Mouse (Mus musculus) stomach, postnatal 0 days (tissue): ENCODE results near the gene Tbl2. TPM values are rescaled to one million over a fixed set of nuclear protein-coding genes. Genes with fewer than 3 reads are reported as not detected.
A peak's percentile ranks its signal among the peaks of the same experiment; 100 is the strongest.

ENCODE experiments used
- ATAC-seq: fragments of 200-750 bp; cut with Nextera tagmentation; 2 replicates; pipeline ENCODE4 v1.8.0; 2017; ENCODE audit not compliant: low FRiP score, low TSS enrichment
- DNase-seq: peaks from one replicate; pipeline ENCODE4 v3.0.0-alpha.2; 2016; ENCODE audit warnings: low spot score
- H3K27ac ChIP-seq: fragments of 300-500 bp; sonication (generic); replicated peaks from 2 replicates; pipeline ENCODE4 v1.5.1; 2014; ENCODE audit warnings: mild to moderate bottlenecking, control low read depth
- H3K27me3 ChIP-seq: fragments of 300-500 bp; sonication (generic); 2 replicates; pipeline ENCODE4 v1.6.1; 2014; ENCODE audit warnings: low read length; ENCODE audit not compliant: control insufficient read depth, insufficient read depth
- H3K36me3 ChIP-seq: fragments of 300-500 bp; sonication (generic); 2 replicates; pipeline ENCODE4 v1.6.1; 2014; ENCODE audit warnings: low read length, mixed read lengths; ENCODE audit not compliant: control insufficient read depth, insufficient read depth
- H3K4me1 ChIP-seq: fragments of 300-500 bp; sonication (generic); replicated peaks from 2 replicates; pipeline ENCODE4 v1.6.1; 2014; ENCODE audit warnings: antibody characterized with exemption; ENCODE audit not compliant: control insufficient read depth, insufficient read depth
- H3K4me2 ChIP-seq: fragments of 300-500 bp; sonication (generic); replicated peaks from 2 replicates; pipeline ENCODE4 v1.6.1; 2014; ENCODE audit warnings: low read depth, mild to moderate bottlenecking, control low read depth, moderate library complexity
- H3K4me3 ChIP-seq: fragments of 300-500 bp; sonication (generic); 2 replicates; pipeline ENCODE4 v1.5.1; 2014; ENCODE audit warnings: low read depth, low read length, control low read depth
- H3K9ac ChIP-seq: fragments of 300-500 bp; sonication (generic); 2 replicates; pipeline ENCODE4 v1.6.1; 2014; ENCODE audit warnings: mild to moderate bottlenecking, low read length, control low read depth, mixed read lengths
- H3K9me3 ChIP-seq: fragments of 300-500 bp; sonication (generic); 2 replicates; pipeline ENCODE4 v1.6.1; 2016; ENCODE audit warnings: low read length; ENCODE audit not compliant: control insufficient read depth
- CTCF ChIP-seq: IDR thresholded peaks from 2 replicates; pipeline ENCODE4 v1.5.1; 2016; ENCODE audit warnings: antibody characterized with exemption, low read depth, mild to moderate bottlenecking, moderate library complexity
- EP300 ChIP-seq: optimal IDR thresholded peaks from 2 replicates; pipeline ENCODE3; 2016; ENCODE audit warnings: antibody characterized with exemption
- WGBS: fragments of 180-500 bp; shearing (Covaris S2); extraction: QIAGEN DNeasy Blood & Tissue Kit; methylation state at CpG from one replicate; pipeline ENCODE4 v1.1.7; 2014; 5-methylcytosine and 5-hydroxymethylcytosine counted together
- polyA plus RNA-seq: library from polyadenylated mRNA; unstranded; fragments of >200 nt; fragmentation: Nextera tagmentation; extraction: Ambion mirVana; gene quantifications from 2 replicates; pipeline ENCODE4 v1.2.1, GENCODE M21; 2015

Tbl2 gene
- polyA plus RNA-seq, 1 experiment from 2014 or later, result 11.6 TPM

- no peak overlapping the region for H3K27ac ChIP-seq
- TF ChIP-seq EP300 (no peak), CTCF (peak; percentile 60)
- no peak overlapping the region for H3K4me2 ChIP-seq
- 59% methylated on average over 4 of the region's 4 CpGs for WGBS
- H3K4me3 ChIP-seq, result no peak overlapping the region
- H3K9me3 ChIP-seq, result no peaks in the 10 kb centered on the region
- H3K27me3 ChIP-seq, result no peaks in the 10 kb centered on the region
- H3K4me1 ChIP-seq, result 0 out of 2 replicates have a peak, but pooled peaks cover 2% of the 10 kb centered on the region
- DNase-seq (no peak), ATAC-seq (0 out of 2 replicates have a peak, but pooled peaks have one; percentile 40)
- no peak overlapping the region for H3K9ac ChIP-seq
- no peaks in the 10 kb centered on the region for H3K36me3 ChIP-seq
Measured at GRCm38 (mm10) chr5:135120753-135121152, 28.7 kb upstream of the Tbl2 start.

GRCm38 (mm10) chr5:135126121-135126520 lies 23.3 kb upstream of the Tbl2 start:
- no peak for DNase-seq
- WGBS, result 59% methylated on average over 6 of the region's 6 CpGs
- Histone ChIP-seq H3K27ac (no peak overlapping the region), H3K9me3 (no peaks in the 10 kb centered on the region), H3K4me3 (no peak overlapping the region), H3K9ac (no peak overlapping the region), H3K27me3 (no peaks in the 10 kb centered on the region), H3K36me3 (no peaks in the 10 kb centered on the region), H3K4me1 (no peaks in the 10 kb centered on the region), H3K4me2 (no peak overlapping the region)
- ATAC-seq, result no peak
- TF ChIP-seq EP300 (no peak), CTCF (no peak)

GRCm38 (mm10) chr5:135127669-135128068 lies 21.8 kb upstream of the Tbl2 start:
- no peak for ATAC-seq
- TF ChIP-seq EP300 (no peak), CTCF (no peak)

GRCm38 (mm10) chr5:135129747-135130146 lies 19.7 kb upstream of the Tbl2 start:
- 0 out of 2 replicates have a peak, but pooled peaks cover 2% of the 10 kb centered on the region for H3K4me1 ChIP-seq
- no peaks in the 10 kb centered on the region for H3K9me3 ChIP-seq
- TF ChIP-seq CTCF, result no peak
- no peak for TF ChIP-seq EP300
- no peak overlapping the region for H3K4me3 ChIP-seq
- H3K36me3 ChIP-seq, result no peaks in the 10 kb centered on the region
- H3K9ac ChIP-seq, result no peak overlapping the region
- 82% methylated on average over 4 of the region's 4 CpGs for WGBS
- no peak overlapping the region for H3K4me2 ChIP-seq
- no peak overlapping the region for H3K27ac ChIP-seq
- H3K27me3 ChIP-seq, result no peaks in the 10 kb centered on the region
- ATAC-seq (no peak), DNase-seq (no peak)

More at GRCm38 (mm10) chr5:135127669-135128068, 21.8 kb upstream of the Tbl2 start:
- Histone ChIP-seq H3K4me1 (no peaks in the 10 kb centered on the region), H3K9ac (no peak overlapping the region), H3K27me3 (no peaks in the 10 kb centered on the region), H3K4me2 (no peak overlapping the region), H3K9me3 (no peaks in the 10 kb centered on the region), H3K36me3 (no peaks in the 10 kb centered on the region), H3K27ac (no peak overlapping the region), H3K4me3 (no peak overlapping the region)
- DNase-seq, result no peak
- 69% methylated on average over 6 of the region's 6 CpGs for WGBS

GRCm38 (mm10) chr5:135133736-135134405 lies 15.6 kb upstream of the Tbl2 start:
- no peak for TF ChIP-seq CTCF
- TF ChIP-seq EP300, result no peak
- H3K27ac ChIP-seq, result no peak overlapping the region
- H3K4me2 ChIP-seq, result peak overlapping the region; percentile 50
- peak; percentile 58; the same call in 1 of the 2 replicates for ATAC-seq
- peak; percentile 69 for DNase-seq
- no peak overlapping the region for H3K9ac ChIP-seq
- 4% methylated on average over 26 of the region's 26 CpGs for WGBS
- H3K9me3 ChIP-seq, result no peaks in the 10 kb centered on the region
- H3K4me3 ChIP-seq, result peak overlapping the region; percentile 24
- H3K4me1 ChIP-seq, result 0 out of 2 replicates have a peak, but pooled peaks cover 2% of the 10 kb centered on the region
- no peaks in the 10 kb centered on the region for H3K27me3 ChIP-seq
- no peaks in the 10 kb centered on the region for H3K36me3 ChIP-seq

GRCm38 (mm10) chr5:135134534-135134933 lies 14.9 kb upstream of the Tbl2 start:
- Histone ChIP-seq H3K4me2 (peak overlapping the region; percentile 50), H3K4me3 (peak overlapping the region; percentile 24), H3K27ac (no peak overlapping the region), H3K9ac (no peak overlapping the region), H3K36me3 (no peaks in the 10 kb centered on the region), H3K4me1 (0 out of 2 replicates have a peak, but pooled peaks cover 2% of the 10 kb centered on the region), H3K9me3 (no peaks in the 10 kb centered on the region), H3K27me3 (no peaks in the 10 kb centered on the region)
- 6% methylated on average over 8 of the region's 8 CpGs for WGBS
- TF ChIP-seq EP300, result no peak
- peak; percentile 67 for TF ChIP-seq CTCF
- DNase-seq (peak; percentile 44), ATAC-seq (peak; percentile 36; the same call in 1 of the 2 replicates)
